Mouse (Mus musculus) liver, postnatal 0 days (tissue): Measurements from ENCODE around the gene Rps21.

Source experiments
- CTCF ChIP-seq: sonication (generic); IDR thresholded peaks from 2 replicates; pipeline ENCODE4 v1.5.1; 2016; ENCODE audit warnings: antibody characterized with exemption, low read depth
- EP300 ChIP-seq: IDR thresholded peaks from 2 replicates; pipeline ENCODE4 v1.6.1; 2016; ENCODE audit warnings: antibody characterized with exemption, low read depth, mild to moderate bottlenecking

DNA sequence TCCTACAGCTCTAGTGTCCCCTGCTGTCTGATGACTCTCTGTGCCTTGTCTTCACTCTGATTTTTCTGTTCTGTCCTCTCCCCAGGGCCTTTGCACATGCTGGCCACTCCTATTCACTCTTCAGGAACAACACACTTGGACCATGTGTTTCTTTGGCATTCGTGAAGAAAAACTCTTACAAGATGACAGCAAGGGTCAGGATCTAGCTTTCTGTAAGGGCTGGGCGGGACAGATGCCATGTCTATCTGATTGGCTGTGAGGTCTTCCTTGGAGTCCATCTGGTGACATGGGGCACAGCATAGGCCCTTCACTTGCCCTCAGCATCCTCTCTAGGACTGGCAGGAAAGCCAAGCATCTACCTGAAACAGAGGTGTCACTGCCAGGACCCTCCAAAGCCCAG lies 48.8 kb downstream of the Rps21 start:
- TF ChIP-seq CTCF (no peak), EP300 (no peak)
